Comparison of ENCODE assay signal across 28 mouse cellular contexts in the genomic region with DNA sequence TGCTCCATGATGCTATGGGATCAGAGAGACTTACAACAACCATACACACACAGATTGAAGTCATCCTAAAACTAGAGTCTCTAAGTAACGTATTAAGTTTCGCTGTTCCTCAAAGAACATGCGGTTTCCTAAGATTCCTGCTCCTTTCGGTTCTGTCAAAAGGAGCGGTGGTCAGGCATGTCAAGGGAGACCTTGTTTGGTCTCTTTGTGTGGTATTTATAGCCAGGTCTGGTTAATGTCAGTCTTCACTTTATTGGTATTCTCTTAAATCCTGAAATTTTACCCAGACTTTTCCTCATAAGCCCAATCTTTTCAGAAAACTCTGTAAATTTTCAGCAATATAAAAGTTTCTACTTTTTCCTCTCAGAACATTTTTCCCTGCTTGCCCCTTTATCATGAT.
A peak's percentile ranks its signal among the peaks of the same experiment; 100 is the strongest.
DNase-seq lines count a peak whose midpoint lies in the region; ATAC-seq lines count a peak whose summit lies in the region.
"Had no signal": no experiment of that assay in that cellular context is flagged by ENCODE, and none has a peak within 500 bp of the region (broad histone marks: within the 10 kb centered on the region; RNA-seq: fewer than 3 reads in every experiment).

No protein-coding gene starts in this region.

- no peak overlapping the region for H3K27ac ChIP-seq in heart, embryonic 10.5 days
- H3K27ac ChIP-seq in heart, embryonic 16.5 days (ENCODE audit: low read length), result no peak overlapping the region
- H3K27ac ChIP-seq in limb, embryonic 12.5 days, result peak overlapping the region; percentile 3; the same call in 1 of the 2 replicates
- no peak overlapping the region for H3K27ac ChIP-seq in midbrain, embryonic 10.5 days (replicated peaks)
- H3K27ac ChIP-seq: hindbrain, embryonic 15.5 days; intestine, embryonic 15.5 days; kidney, postnatal 0 days; midbrain, embryonic 13.5 days; neural tube, embryonic 13.5 days had no signal

- no peak for DNase-seq in heart, embryonic 10.5 days (ENCODE audit: low spot score)
- no peak for DNase-seq in heart, postnatal 4 days
- DNase-seq in heart, adult 9 months (ENCODE audit: low spot score in 2 of 2), result no peak
- DNase-seq in embryo, embryonic 11 days, result peak; percentile 35
- DNase-seq in midbrain, embryonic 10.5 days (ENCODE audit: low spot score), result no peak
- DNase-seq in cerebellum, adult 8-10 months, result no peak
- DNase-seq: adrenal gland, postnatal 14 days; cerebellum, adult 11 months; cerebellum, adult 9-11 months; gastrocnemius, postnatal 14 days; kidney, adult 8-10 months; kidney, postnatal 4 days; layer of hippocampus, postnatal 36 days; left cerebral cortex, postnatal 4 days; lung, postnatal 36 days; thymus, adult 2 months; thymus, postnatal 36 days had no signal

- H3K4me1 ChIP-seq in heart, embryonic 10.5 days, result 0 out of 2 replicates have a peak, but pooled peaks cover 3% of the 10 kb centered on the region
- no peaks in the 10 kb centered on the region for H3K4me1 ChIP-seq in heart, embryonic 16.5 days (ENCODE audit: control insufficient read depth, insufficient read depth, low read length)
- H3K4me1 ChIP-seq in limb, embryonic 12.5 days (replicated peaks), result no peaks in the 10 kb centered on the region
- no peaks in the 10 kb centered on the region for H3K4me1 ChIP-seq in midbrain, embryonic 10.5 days
- H3K4me1 ChIP-seq: hindbrain, embryonic 15.5 days; intestine, embryonic 15.5 days; midbrain, embryonic 13.5 days; neural tube, embryonic 13.5 days had no signal

- 0 out of 2 replicates have a peak overlapping the region, but pooled peaks have one; percentile 10 for H3K4me2 ChIP-seq in heart, embryonic 16.5 days (ENCODE audit: low read depth, low read length)
- H3K4me2 ChIP-seq in limb, embryonic 12.5 days, result peak overlapping the region; percentile 9; the same call in 1 of the 2 replicates
- H3K4me2 ChIP-seq: hindbrain, embryonic 15.5 days; intestine, embryonic 15.5 days; liver, embryonic 11.5 days; midbrain, embryonic 13.5 days; neural tube, embryonic 13.5 days had no signal

- no peak for ATAC-seq in heart, embryonic 16.5 days (replicated peaks; ENCODE audit: extremely low read depth, insufficient read depth, low FRiP score)
- ATAC-seq in limb, embryonic 12.5 days (ENCODE audit: insufficient number of reproducible peaks, insufficient read depth, low FRiP score, low TSS enrichment, low read depth), result peak; percentile 73; the same call in 1 of the 2 replicates
- ATAC-seq: forebrain, embryonic 16.5 days; intestine, embryonic 15.5 days; midbrain, embryonic 13.5 days; Patski had no signal

- no peaks in the 10 kb centered on the region for H3K36me3 ChIP-seq in heart, embryonic 10.5 days
- H3K36me3 ChIP-seq in heart, embryonic 16.5 days (ENCODE audit: control insufficient read depth, insufficient read depth), result no peaks in the 10 kb centered on the region
- H3K36me3 ChIP-seq in limb, embryonic 12.5 days, result no peaks in the 10 kb centered on the region
- no peaks in the 10 kb centered on the region for H3K36me3 ChIP-seq in midbrain, embryonic 10.5 days
- H3K36me3 ChIP-seq: hindbrain, embryonic 15.5 days; intestine, embryonic 15.5 days; midbrain, embryonic 13.5 days; neural tube, embryonic 13.5 days had no signal

- no peak overlapping the region for H3K9ac ChIP-seq in heart, embryonic 16.5 days (ENCODE audit: low read length)
- no peak overlapping the region for H3K9ac ChIP-seq in limb, embryonic 12.5 days (replicated peaks)
- H3K9ac ChIP-seq: hindbrain, embryonic 15.5 days; intestine, embryonic 15.5 days; midbrain, embryonic 13.5 days; neural tube, embryonic 13.5 days had no signal

- H3K4me3 ChIP-seq in heart, embryonic 10.5 days, result peak overlapping the region; percentile 25; the same call in 1 of the 2 replicates
- no peak overlapping the region for H3K4me3 ChIP-seq in heart, embryonic 16.5 days (ENCODE audit: low read length)
- no peak overlapping the region for H3K4me3 ChIP-seq in limb, embryonic 12.5 days (replicated peaks)
- no peak overlapping the region for H3K4me3 ChIP-seq in midbrain, embryonic 10.5 days
- H3K4me3 ChIP-seq: erythroblast, embryonic 14.5 days; hindbrain, embryonic 15.5 days; intestine, embryonic 15.5 days; midbrain, embryonic 13.5 days; neural tube, embryonic 13.5 days had no signal

- H3K27me3 ChIP-seq in heart, embryonic 10.5 days (ENCODE audit: insufficient read depth, poor library complexity, severe bottlenecking), result no peaks in the 10 kb centered on the region
- no peaks in the 10 kb centered on the region for H3K27me3 ChIP-seq in heart, embryonic 16.5 days (ENCODE audit: control insufficient read depth, insufficient read depth, low read length)
- H3K27me3 ChIP-seq in limb, embryonic 12.5 days, result no peaks in the 10 kb centered on the region
- H3K27me3 ChIP-seq in midbrain, embryonic 10.5 days (ENCODE audit: low read depth, poor library complexity, severe bottlenecking), result no peaks in the 10 kb centered on the region
- H3K27me3 ChIP-seq: hindbrain, embryonic 15.5 days; intestine, embryonic 15.5 days; midbrain, embryonic 13.5 days; neural tube, embryonic 13.5 days had no signal

- H3K9me3 ChIP-seq in heart, embryonic 10.5 days, result no peaks in the 10 kb centered on the region
- no peaks in the 10 kb centered on the region for H3K9me3 ChIP-seq in heart, embryonic 16.5 days (replicated peaks; ENCODE audit: control insufficient read depth, low read length)
- H3K9me3 ChIP-seq in limb, embryonic 12.5 days, result no peaks in the 10 kb centered on the region
- no peaks in the 10 kb centered on the region for H3K9me3 ChIP-seq in midbrain, embryonic 10.5 days (replicated peaks)
- H3K9me3 ChIP-seq: hindbrain, embryonic 15.5 days; intestine, embryonic 15.5 days; midbrain, embryonic 13.5 days; neural tube, embryonic 13.5 days had no signal

- 11% methylated on average over 5 of the region's 5 CpGs for WGBS in heart, embryonic 10.5 days
- WGBS in heart, embryonic 16.5 days, result 33% methylated on average over 5 of the region's 5 CpGs
- WGBS in limb, embryonic 12.5 days, result 7% methylated on average over 5 of the region's 5 CpGs
- WGBS in midbrain, embryonic 10.5 days, result 85% methylated on average over 5 of the region's 5 CpGs
